In the genomic region with DNA sequence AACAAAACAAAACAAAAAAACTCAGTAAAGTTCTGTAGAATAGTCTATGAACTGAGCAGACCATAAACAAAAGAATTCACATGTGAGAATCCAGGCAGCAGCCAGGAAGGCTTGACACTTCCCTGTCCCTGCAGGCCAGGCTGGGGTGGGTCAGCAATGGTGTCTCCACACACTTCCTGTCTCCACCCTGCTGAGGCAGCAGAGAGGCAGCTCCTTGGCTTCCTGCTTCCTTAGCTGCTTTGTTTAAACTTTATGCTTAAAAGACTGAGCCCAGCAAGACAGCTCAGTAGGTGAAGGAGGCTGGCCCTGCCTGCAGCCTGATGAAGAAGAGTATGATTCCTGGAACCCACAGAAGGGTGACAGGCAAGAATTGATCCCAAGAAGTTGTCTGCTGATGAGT, we compare ENCODE assay signal across 9 mouse cellular contexts.
DNase-seq lines count a peak whose midpoint lies in the region; ATAC-seq and TF ChIP-seq lines count a peak whose summit lies in the region.
"Had no signal": no experiment of that assay in that cellular context is flagged by ENCODE, and none has a peak within 500 bp of the region (broad histone marks: within the 10 kb centered on the region; RNA-seq: fewer than 3 reads in every experiment).

No protein-coding gene starts in this region.

- peak overlapping the region; percentile 72 for H3K27ac ChIP-seq in heart, postnatal 0 days (ENCODE audit: low read depth)
- H3K27ac ChIP-seq in limb, embryonic 12.5 days, result peak overlapping the region; percentile 45; the same call in 1 of the 2 replicates
- H3K27ac ChIP-seq in midbrain, embryonic 13.5 days, result no peak overlapping the region
- H3K27ac ChIP-seq: midbrain, embryonic 12.5 days had no signal

- no peak overlapping the region for H3K9ac ChIP-seq in heart, postnatal 0 days (replicated peaks; ENCODE audit: low read depth, low read length)
- H3K9ac ChIP-seq in limb, embryonic 12.5 days (replicated peaks), result no peak overlapping the region
- no peak overlapping the region for H3K9ac ChIP-seq in midbrain, embryonic 13.5 days (replicated peaks)
- H3K9ac ChIP-seq: midbrain, embryonic 12.5 days had no signal

- no peak overlapping the region for H3K4me3 ChIP-seq in heart, postnatal 0 days (ENCODE audit: low read depth, low read length)
- no peak overlapping the region for H3K4me3 ChIP-seq in limb, embryonic 12.5 days (replicated peaks)
- H3K4me3 ChIP-seq in midbrain, embryonic 13.5 days (replicated peaks), result no peak overlapping the region
- H3K4me3 ChIP-seq: midbrain, embryonic 12.5 days had no signal

- H3K36me3 ChIP-seq in heart, postnatal 0 days (replicated peaks; ENCODE audit: control insufficient read depth, insufficient read depth, low read length), result no peaks in the 10 kb centered on the region
- H3K36me3 ChIP-seq in limb, embryonic 12.5 days, result no peaks in the 10 kb centered on the region
- no peaks in the 10 kb centered on the region for H3K36me3 ChIP-seq in midbrain, embryonic 13.5 days
- H3K36me3 ChIP-seq: midbrain, embryonic 12.5 days had no signal

- no peaks in the 10 kb centered on the region for H3K27me3 ChIP-seq in heart, postnatal 0 days (ENCODE audit: control insufficient read depth, insufficient read depth, low read length)
- H3K27me3 ChIP-seq in limb, embryonic 12.5 days, result no peaks in the 10 kb centered on the region
- peaks cover 30% of the 10 kb centered on the region for H3K27me3 ChIP-seq in midbrain, embryonic 13.5 days

- peak; percentile 8; the same call in 1 of the 2 replicates for TF ChIP-seq CTCF in heart, postnatal 0 days (IDR thresholded peaks at IDR 0.05; ENCODE audit: low read depth)

- peaks cover 50% of the 10 kb centered on the region for H3K4me1 ChIP-seq in heart, postnatal 0 days (ENCODE audit: control insufficient read depth, insufficient read depth)
- H3K4me1 ChIP-seq in limb, embryonic 12.5 days (replicated peaks), result peaks cover 30% of the 10 kb centered on the region; the same call in 1 of the 2 replicates
- H3K4me1 ChIP-seq in midbrain, embryonic 13.5 days (replicated peaks), result no peaks in the 10 kb centered on the region
- H3K4me1 ChIP-seq: midbrain, embryonic 12.5 days had no signal

- DNase-seq in layer of hippocampus, adult 11-12 months (ENCODE audit: low spot score), result peak; percentile 11
- no peak for DNase-seq in layer of hippocampus, adult 18-20 months (ENCODE audit: low spot score in 2 of 2)
- DNase-seq in adrenal gland, postnatal 36 days, result peak; percentile 61 to 73
- DNase-seq in heart, postnatal 0 days (ENCODE audit: low spot score), result peak; percentile 74
- peak; percentile 67 for DNase-seq in naive thymus-derived CD4-positive, alpha-beta T cell, adult 2 months (ENCODE audit: low read depth)
- DNase-seq in cerebellum, adult 18-20 months, result no peak

- peak; percentile 61 for ATAC-seq in heart, postnatal 0 days (ENCODE audit: insufficient read depth, low read depth)
- no peak for ATAC-seq in limb, embryonic 12.5 days (ENCODE audit: insufficient number of reproducible peaks, insufficient read depth, low FRiP score, low TSS enrichment, low read depth)
- ATAC-seq in midbrain, embryonic 13.5 days, result no peak

- no peaks in the 10 kb centered on the region for H3K9me3 ChIP-seq in heart, postnatal 0 days (replicated peaks; ENCODE audit: control insufficient read depth, low read length)
- H3K9me3 ChIP-seq in limb, embryonic 12.5 days, result no peaks in the 10 kb centered on the region
- H3K9me3 ChIP-seq in midbrain, embryonic 13.5 days, result no peaks in the 10 kb centered on the region
- H3K9me3 ChIP-seq: midbrain, embryonic 12.5 days had no signal

- TF ChIP-seq EP300 in heart, postnatal 0 days (IDR thresholded peaks at IDR 0.05; ENCODE audit: low read depth), result no peak

- no peak overlapping the region for H3K4me2 ChIP-seq in heart, postnatal 0 days (ENCODE audit: low read depth, low read length)
- H3K4me2 ChIP-seq in limb, embryonic 12.5 days, result no peak overlapping the region
- H3K4me2 ChIP-seq in midbrain, embryonic 13.5 days (replicated peaks), result no peak overlapping the region
- H3K4me2 ChIP-seq: midbrain, embryonic 12.5 days had no signal

Comparison
In these comparisons a context has a peak if more than half of its experiments do, and no peak if none do; other contexts are left out.
1. DNase-seq: peak in layer of hippocampus, adult 11-12 months (single experiment), adrenal gland, postnatal 36 days (2 of 2), heart, postnatal 0 days (single experiment) and naive thymus-derived CD4-positive, alpha-beta T cell, adult 2 months (single experiment); none in layer of hippocampus, adult 18-20 months (0 of 2) and cerebellum, adult 18-20 months (0 of 2).